Mouse (Mus musculus) v-Abl transformed pro-B cells (cell line): ENCODE data around the gene Tmem234.

Source experiments
- in situ Hi-C, 2 experiments: fragments of 400-800 bp; cut with MboI; formaldehyde crosslinking; loops; one replicate each; pipeline ENCODE4 v1.15.1; 2025; ENCODE audit not compliant: unreplicated experiment in 2 of 2

The Tmem234 gene

DNA sequence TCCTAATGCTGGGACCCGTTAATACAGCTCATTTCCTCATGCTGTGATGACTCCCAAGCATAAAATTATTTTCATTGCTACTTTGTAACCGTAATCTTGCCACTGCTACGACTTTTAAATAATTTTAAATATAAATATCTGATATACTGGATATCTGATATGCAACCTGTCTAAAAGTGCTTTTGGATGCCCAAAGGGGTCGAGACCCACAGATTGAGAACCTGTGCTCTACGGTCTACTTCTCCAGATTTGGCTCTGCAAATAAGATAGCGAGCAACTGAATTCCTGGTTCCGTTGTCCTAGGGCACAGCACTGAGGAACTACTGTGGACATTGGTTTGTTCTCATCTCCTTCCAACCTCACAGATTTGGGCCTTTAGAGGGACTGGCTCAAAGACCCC lies 22.8 kb upstream of the Tmem234 start:
- in situ Hi-C loops: no loop called here

DNA sequence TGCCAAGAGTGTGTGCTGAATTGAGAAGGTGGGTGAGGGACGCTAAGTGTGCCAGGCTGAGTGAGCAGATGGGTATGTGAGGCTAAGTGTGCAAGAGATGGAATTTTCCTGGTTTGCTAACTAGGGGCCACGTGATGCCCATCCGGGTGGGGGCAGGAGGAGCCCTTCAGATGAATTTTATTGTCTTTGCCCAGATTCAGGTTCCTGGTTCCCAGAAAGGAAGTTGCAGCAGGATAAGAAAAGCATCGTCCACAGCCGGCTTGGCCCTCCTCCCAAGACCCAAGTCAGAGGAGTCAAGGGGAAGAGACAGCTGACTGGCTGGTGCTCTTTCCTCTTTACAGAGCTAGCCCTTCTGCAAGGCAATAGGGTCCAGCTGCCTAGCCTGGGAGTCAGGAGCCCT lies 22.0 kb upstream of the Tmem234 start, which contains the start of gene Fam167b:
Fam167b (minus strand) TSS at position 84 of the 400 bp plus-strand sequence.
- in situ Hi-C loops: no loop called here

DNA sequence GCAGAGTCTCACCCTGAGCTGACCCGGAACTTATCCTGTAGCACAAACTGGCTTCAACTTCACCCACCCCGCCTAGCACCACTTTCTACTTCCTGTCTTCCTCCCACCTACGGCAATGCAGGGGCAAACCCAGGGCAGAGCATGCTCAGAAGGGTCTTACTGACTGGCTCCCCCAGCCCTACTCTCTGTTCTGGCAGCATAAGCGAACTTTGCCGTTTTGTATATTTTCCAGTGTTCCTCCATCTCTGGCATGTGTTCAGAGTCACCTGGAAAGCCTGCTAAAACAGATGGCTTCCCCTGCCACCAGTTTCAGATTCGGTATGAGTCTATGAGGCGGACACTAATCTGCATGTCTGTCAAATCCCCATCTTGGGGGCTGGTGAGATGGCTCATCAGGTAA lies 20.1 kb upstream of the Tmem234 start:
- in situ Hi-C loops: no loop called here

DNA sequence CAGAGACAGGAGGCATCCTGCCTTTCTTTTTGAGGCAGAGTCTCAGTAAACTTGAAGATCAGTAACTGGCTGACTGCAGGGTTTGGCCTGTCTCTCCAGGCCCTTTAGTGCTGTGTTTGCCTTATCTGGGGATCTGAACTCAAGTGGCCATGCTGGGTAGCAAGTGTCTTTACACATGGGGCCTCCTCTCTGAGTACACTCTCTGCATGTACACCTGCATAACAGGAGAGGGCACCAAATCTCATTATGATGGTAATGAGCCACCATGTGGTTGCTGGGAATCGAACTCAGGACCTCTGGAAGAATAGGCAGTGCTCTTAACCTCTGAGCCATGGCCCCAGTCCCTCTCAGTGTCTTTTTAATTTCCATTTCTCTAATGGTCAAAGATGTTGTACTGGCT lies 18.2 kb upstream of the Tmem234 start:
- in situ Hi-C loops: no loop called here

DNA sequence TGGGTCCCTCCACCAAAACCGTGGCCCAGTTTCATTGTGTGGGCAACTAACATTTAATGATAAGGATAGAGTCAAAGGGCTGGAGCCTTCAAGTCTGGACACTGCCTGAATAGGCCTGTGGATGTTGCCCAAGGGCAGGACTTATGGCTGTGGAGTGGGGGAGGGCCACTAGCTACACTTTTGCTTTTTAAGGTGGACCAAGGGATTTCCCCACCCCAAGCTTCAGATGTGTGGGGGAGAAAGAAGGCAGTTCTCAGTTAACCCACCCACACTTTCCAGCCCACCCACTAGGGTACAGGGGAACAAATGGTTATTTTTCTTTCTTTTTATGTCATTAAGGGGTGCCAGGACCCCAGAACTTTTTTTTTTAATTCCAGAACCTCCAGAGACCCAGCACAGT lies 16.1 kb upstream of the Tmem234 start:
- in situ Hi-C loops: no loop called here

DNA sequence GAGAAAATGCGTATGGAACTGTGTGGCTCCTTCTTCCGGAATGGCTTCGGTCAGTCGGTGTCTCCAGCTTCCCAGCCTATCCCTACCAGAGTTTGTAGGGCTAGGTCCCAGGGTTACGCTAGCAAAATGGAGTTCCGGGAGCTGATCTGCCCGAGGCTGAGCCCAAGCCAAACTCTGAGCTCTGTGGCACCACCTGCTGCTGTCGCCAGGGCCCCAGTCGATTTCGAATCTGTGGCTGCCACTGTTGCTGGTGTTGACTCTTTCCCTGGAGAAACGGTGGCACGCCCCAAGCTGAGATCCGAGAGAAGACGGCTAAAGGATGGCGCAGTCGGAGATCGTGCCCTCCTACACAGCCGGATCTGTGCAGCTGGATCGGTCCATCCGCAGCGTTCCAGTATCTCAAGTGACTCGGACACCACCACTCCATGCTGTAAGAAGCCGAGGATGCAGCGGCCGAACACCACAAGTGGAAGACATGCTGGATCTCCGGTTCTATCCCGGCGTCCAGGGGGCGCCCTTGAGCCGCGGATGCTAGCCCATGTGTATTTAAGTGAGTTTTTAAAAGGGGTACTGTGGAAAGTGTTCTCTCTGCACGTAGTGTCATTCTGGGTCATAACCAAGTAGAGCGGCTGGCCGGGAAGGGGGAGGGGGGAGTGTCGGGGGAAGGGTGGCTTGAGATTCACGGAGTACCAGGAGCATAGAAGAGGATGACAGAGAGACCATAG lies 15.4 kb upstream of the Tmem234 start:
- in situ Hi-C loops: no loop called here

DNA sequence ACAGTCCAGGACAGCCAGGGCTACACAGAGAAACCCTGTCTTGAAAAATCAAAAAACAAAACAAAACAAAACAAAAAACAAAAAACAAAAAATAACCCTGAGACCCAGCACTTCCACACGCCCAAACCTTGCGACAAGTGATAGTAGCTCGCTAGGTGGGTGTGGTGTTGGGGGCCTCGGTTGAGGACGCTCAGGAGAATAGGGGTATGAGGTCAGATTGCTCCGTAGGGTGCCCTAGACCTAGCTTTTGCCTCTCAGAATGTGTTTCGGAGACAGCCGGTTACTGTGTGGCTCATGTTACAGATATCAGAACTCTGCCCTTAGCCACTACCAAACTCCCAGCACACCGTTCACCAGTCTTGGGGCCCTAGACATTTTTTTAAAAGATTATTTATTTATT lies 14.7 kb upstream of the Tmem234 start:
- in situ Hi-C loops: no loop called here

DNA sequence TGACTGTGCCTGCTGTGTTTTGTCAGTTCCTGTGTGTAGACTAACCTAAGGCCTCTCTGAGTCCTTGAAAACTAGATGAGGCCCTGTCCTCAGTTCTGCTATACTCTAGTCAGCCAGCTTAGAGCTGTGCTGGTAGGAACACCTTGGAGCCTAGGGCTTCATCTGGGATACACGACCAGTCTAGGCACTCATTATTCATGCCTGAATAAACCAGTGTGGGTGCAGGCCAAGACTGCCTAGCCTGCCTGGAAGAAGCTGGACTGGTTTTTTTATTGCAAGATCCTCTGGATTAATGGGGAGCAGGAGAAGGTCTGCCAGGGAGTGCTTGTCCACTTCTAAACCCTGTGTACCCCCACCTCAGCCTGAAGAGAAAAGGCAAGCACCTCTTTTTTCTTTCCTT lies 13.5 kb upstream of the Tmem234 start:
- in situ Hi-C loops: no loop called here

DNA sequence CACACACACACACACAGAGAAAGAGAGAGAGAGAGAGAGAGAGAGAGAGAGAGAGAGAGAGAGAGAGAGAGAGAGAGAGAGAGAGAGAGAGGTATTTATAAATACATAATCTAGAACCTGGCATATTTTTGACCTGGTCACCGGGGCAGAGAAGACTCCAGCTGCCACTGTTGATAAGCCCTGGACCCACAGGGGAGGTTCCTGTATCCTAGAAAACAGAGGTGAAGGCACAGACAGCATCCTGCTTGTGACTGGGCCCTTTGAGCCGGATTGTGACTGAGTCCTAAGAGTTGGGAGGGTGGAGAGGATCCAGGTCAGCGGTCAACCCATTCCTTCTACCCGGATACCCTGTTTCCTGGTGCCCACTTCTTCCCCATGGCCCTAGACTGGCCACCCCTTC lies 11.6 kb upstream of the Tmem234 start:
- in situ Hi-C loops: no loop called here

DNA sequence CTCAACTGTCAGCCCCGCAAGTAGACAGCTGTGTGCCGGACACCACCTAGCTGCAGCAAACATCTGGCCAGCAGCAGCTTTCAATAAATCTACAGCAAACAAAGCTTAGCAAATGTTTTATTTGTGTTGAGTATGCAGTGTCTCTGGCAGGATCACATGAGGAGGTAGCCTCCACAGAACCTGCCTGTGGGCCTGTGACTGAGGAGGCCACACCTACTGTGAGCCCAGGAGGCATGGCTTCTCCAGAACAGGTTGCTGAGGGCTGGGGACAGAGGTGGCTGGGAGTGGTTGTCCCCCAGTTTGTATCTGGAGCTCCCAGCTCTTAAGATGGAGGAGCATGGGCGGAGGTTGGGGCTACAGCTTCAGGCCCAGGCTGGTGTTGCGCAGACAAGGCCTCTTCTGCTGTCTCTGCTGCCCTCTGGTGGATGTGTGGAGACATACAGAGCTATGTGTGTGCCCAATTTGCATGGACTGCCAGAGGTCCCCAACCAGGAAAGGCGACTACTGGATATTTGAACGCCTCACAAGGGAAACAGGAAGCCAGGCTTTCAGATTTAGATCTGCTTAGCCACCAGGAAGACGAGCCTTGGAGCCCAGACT lies 8.1 kb downstream of the Tmem234 start:
- in situ Hi-C loops: loop anchor here (5.0 kb wide), 2 partner anchors 61 to 256 kb away; no protein-coding TSS in a partner anchor

DNA sequence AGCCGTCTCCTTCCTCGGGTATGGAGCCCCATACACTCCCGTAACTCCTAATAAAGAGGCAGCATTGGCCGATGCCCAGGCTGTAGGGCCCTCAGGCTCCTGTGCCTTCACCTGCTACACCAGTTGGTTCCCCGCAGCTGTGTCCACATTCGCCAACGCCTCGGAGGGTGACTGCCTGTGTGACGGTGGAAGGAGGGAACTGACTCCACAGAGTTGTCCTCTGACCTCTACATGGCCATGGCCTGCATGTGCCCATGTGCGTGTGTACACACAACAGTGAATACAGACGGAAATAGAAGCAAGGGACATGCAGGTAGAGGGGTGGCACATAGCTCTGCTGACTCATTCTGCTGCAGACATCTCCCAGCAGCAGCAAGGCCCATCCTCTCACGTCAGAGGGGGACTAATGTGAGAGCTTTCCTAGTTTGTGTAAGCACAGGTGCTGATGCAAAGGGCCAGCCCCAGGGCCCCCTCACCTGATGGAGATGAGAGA lies 8.7 kb downstream of the Tmem234 start:
- in situ Hi-C loops: loop anchor here (5.0 kb wide), 2 partner anchors 62 to 257 kb away; no protein-coding TSS in a partner anchor

DNA sequence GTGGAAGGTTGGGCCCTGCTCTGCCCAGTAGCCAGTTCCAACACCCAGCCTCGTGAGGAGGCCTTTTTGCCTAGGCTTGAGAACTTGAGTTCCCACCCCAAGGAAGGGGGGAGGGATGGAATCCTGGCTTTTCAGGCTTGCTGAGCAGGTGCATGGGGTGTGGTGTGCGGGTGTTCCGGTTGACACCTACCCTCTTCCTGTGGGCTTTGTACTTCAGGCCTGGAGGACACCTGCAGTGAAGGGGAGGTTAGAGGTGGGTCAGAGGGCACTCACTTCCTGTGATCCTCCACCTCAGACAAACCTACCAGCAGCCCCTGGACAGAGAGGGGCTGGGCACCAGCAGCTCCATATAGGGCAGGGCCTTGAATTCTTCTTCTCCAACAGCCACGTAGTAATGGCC lies 9.6 kb downstream of the Tmem234 start:
- in situ Hi-C loops: loop anchor here in 1 of 2 experiments (10.0 kb wide), 1 partner anchor 265 kb away; no protein-coding TSS in a partner anchor

DNA sequence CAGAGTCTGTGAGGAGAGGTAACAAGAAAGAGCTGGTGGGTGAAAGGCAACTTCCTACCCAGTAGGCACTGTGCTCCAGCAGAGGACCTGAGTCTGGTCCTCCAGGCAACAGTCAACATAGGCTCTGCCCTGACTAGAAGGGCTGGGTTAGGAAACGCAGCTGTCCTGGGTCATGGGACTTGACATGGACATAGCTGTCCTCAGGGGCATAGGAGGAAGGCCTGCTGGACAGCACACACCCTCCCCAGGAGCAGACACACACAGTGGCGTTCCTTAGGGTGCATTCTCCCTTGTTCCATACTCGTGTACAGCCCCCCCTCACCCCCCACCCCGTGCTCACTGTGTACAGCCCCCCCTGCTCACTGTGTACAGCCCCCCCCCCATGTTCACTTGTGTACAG lies 10.0 kb downstream of the Tmem234 start:
- in situ Hi-C loops: loop anchor here in 1 of 2 experiments (10.0 kb wide), 1 partner anchor 266 kb away; no protein-coding TSS in a partner anchor

DNA sequence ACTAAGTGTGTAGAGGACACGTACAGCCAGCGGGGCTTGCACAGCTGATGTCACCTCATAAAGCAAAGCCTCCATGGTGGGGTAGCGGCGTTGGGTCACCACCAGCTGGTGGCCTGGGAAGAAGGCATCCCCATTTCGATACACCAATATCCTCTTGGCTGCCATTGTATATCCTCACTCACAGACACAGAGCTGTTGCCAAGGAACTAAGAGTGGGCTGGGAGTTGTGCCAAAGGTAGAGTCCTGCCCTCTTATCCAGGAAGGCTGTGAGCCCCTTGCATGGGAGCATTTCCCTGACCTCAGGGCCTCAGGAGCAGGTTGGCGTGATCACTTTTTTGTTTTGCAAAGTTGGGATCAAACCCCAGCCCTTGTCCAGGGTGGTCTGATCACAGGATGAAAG lies 13.6 kb downstream of the Tmem234 start, which contains the start of gene Dcdc2b:
Dcdc2b (minus strand) TSS at position 165 of the 400 bp plus-strand sequence.
- in situ Hi-C loops: loop anchor here in 1 of 2 experiments (10.0 kb wide), 1 partner anchor 269 kb away; no protein-coding TSS in a partner anchor

DNA sequence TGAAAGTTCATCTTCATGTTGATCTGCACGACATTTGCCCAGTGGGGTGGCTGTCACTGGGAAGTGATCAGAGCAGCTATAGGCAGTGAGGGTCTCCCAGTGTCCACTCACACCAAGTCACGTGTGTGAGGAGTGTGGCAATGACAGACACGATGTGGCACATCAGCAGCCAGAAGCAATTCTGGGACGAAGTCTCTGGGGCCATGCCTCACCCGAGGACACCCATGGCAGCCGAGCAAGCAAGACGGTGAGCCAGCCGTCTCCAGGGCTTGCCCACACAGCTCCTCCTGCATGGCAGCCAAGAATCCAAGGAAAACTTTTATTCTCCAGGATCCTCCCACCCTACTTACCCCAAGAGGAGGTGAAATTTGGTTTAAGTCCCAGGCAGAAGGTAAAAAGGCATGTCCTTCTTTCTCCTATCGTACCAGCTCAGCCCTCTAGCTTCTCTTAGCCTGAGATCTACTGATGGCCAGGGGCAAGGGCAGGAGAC lies 15.4 kb downstream of the Tmem234 start:
- in situ Hi-C loops: loop anchor here in 1 of 2 experiments (10.0 kb wide), 1 partner anchor 271 kb away; no protein-coding TSS in a partner anchor

DNA sequence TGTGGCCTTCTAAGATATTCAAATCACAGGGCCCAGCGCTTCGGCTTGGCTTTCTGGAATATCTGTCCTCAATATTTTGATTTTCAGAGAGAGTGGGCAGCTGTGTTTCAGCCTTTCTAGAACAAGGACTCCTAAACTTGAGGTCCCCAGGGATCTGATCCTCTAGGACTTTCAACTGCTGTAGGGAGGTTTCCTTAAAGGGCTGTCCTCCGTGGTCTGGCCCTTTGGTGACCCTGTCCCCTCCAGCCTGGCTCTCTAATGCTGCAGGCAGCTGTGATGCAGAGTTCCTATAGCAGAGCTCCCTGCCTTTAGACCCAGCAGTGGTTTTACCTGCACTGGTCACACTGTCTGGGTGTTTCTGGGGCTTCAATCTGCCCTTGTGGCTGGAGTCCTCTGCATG lies 16.2 kb downstream of the Tmem234 start:
- in situ Hi-C loops: loop anchor here in 1 of 2 experiments (10.0 kb wide), 1 partner anchor 272 kb away; no protein-coding TSS in a partner anchor

DNA sequence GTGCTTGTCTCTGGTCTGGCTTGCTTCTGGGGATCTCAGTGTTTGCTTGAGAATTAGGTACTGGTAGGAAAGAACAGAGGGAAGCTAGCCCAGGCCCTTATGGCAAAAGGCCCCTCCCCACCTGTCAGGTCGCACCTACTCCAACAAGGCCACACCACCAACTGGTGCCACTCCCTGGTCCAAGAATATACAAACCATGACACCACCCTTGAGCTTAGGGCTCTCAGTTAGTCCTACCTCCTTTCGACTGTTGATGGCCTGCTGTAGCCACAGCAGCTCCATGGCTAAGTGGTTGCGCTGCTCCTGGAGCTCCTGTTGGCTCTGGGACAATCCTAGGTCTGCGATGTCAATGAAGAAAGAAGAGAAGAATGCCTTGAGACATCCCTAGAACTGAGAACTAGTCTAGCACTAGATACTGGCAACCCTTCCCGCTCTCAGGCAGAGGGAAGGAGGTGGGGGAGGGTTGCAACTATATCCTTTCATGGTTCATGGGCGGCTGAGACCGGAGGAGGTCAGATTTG lies 16.7 kb downstream of the Tmem234 start:
- in situ Hi-C loops: loop anchor here in 1 of 2 experiments (10.0 kb wide), 1 partner anchor 272 kb away; no protein-coding TSS in a partner anchor

DNA sequence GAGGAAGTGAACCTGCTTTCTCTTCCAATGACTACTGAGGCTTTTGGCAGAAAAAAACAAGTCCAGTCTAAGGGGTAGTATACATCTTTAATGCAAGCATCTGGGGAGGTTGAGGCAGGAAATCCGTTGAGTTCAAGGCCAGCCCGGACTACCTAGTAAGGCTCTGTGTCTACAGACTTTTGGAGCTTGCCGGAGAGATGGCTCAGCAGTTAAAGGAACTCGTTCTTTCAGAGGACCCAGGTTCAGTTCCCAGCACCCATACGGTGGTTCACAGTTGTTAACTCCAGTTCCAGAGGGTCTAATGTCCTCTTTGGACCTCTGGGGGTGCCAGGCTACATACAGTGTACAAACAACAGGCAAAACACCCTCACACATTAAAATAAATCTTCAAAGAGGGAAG lies 17.6 kb downstream of the Tmem234 start:
- in situ Hi-C loops: loop anchor here in 1 of 2 experiments (10.0 kb wide), 1 partner anchor 273 kb away; no protein-coding TSS in a partner anchor

DNA sequence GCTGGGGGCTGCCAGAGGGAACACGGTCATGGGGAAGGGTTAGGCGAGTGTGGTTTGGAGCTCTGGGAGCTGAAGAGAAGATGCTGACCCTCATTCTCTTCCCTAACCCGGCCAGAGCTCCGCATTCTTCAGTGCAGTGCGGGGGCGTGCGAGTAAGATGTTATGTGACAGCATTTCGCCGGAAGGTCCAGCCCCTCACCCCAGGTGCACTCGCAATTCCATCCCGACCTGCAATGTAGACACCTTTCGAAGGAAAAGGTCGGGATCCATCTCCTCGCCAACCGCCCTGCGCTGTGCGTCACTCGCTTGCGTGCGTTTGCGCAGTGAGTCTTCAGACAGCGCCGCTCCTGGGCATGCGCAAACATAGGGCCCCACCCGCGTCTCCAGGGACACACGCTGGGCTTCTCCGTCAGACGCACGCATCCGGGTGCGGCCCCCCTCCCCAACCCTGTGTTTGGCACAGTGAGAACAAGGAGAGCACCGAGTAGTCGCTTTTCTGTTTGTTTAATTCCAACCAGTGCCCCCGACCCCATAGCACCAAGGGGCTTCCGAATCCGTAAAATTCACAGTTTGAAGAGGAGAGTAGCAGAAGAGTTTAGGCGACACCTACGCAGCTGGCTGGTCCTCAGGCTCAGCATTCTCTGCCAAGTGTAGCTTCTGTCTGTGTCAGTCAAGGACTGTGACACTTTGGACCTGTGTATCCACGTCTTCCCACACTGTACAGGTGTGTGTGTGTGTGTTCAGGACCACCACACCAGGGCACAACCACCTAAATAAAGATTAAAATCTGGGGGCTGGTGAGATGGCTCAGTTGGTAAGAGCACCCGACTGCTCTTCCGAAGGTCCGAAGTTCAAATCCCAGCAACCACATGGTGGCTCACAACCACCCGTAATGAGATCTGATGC lies 18.6 kb downstream of the Tmem234 start, which contains the start of gene Iqcc:
Iqcc (minus strand) TSS at position 314 of the 906 bp plus-strand sequence.
- in situ Hi-C loops: loop anchor here in 1 of 2 experiments (10.0 kb wide), 1 partner anchor 274 kb away; no protein-coding TSS in a partner anchor
